ENCODE assay signal across 8 mouse cellular contexts in genomic region chr6:29388052-29388518, GRCm38 (mm10). TPM values are rescaled to one million over a fixed set of nuclear protein-coding genes. Genes with fewer than 3 reads are reported as not detected.
DNase-seq lines count a peak whose midpoint lies in the region; ATAC-seq and TF ChIP-seq lines count a peak whose summit lies in the region.

Opn1sw (minus strand) TSS chr6:29388468.

- peak within 1 kb of the TSS; percentile 64 for H3K4me2 ChIP-seq in heart, embryonic 11.5 days
- peak within 1 kb of the TSS; percentile 49 for H3K4me2 ChIP-seq in embryonic facial prominence, embryonic 14.5 days (ENCODE audit: low read depth, low read length)
- H3K4me2 ChIP-seq in intestine, embryonic 15.5 days (replicated peaks), result peak within 1 kb of the TSS; percentile 42
- peak within 1 kb of the TSS; percentile 52 for H3K4me2 ChIP-seq in lung, embryonic 16.5 days (ENCODE audit: low read depth, low read length)

- intact Hi-C loops in heart, postnatal 25 days (cut with DNase I), result no loop called here

- no peak within 1 kb of the TSS for H3K27ac ChIP-seq in heart, embryonic 11.5 days (ENCODE audit: low read depth, low read length)
- H3K27ac ChIP-seq in embryonic facial prominence, embryonic 14.5 days (replicated peaks; ENCODE audit: low read depth, low read length), result peak within 1 kb of the TSS; percentile 69
- 0 out of 2 replicates have a peak within 1 kb of the TSS, but pooled peaks have one; percentile 6 for H3K27ac ChIP-seq in intestine, embryonic 15.5 days
- peak within 1 kb of the TSS; percentile 62 for H3K27ac ChIP-seq in lung, embryonic 16.5 days (ENCODE audit: low read length)

- peaks cover 18% of the 10 kb centered on the region for H3K4me1 ChIP-seq in heart, embryonic 11.5 days (ENCODE audit: control insufficient read depth, insufficient read depth, low read length)
- peaks cover 33% of the 10 kb centered on the region for H3K4me1 ChIP-seq in E14TG2a.4 (replicated peaks; ENCODE audit: low read depth, low read length)
- peaks cover 13% of the 10 kb centered on the region for H3K4me1 ChIP-seq in embryonic facial prominence, embryonic 14.5 days (ENCODE audit: control insufficient read depth, insufficient read depth, low read length)
- H3K4me1 ChIP-seq in intestine, embryonic 15.5 days (replicated peaks), result peaks cover 7% of the 10 kb centered on the region; the same call in 1 of the 2 replicates
- peaks cover 13% of the 10 kb centered on the region for H3K4me1 ChIP-seq in lung, embryonic 16.5 days (replicated peaks; ENCODE audit: control insufficient read depth, insufficient read depth, low read length)

- H3K36me3 ChIP-seq in heart, embryonic 11.5 days (ENCODE audit: control insufficient read depth, insufficient read depth, low read length), result no peaks in the 10 kb centered on the region
- no peaks in the 10 kb centered on the region for H3K36me3 ChIP-seq in E14TG2a.4 (ENCODE audit: insufficient read depth, low read length)
- no peaks in the 10 kb centered on the region for H3K36me3 ChIP-seq in embryonic facial prominence, embryonic 14.5 days (ENCODE audit: control insufficient read depth, insufficient read depth, low read length)
- H3K36me3 ChIP-seq in intestine, embryonic 15.5 days, result no peaks in the 10 kb centered on the region
- H3K36me3 ChIP-seq in lung, embryonic 16.5 days (ENCODE audit: control insufficient read depth, insufficient read depth, low read length), result no peaks in the 10 kb centered on the region

- H3K27me3 ChIP-seq in heart, embryonic 11.5 days (ENCODE audit: control insufficient read depth, insufficient read depth, low read length), result no peaks in the 10 kb centered on the region
- H3K27me3 ChIP-seq in E14TG2a.4 (ENCODE audit: insufficient read depth, low read length), result peaks cover 28% of the 10 kb centered on the region
- peaks cover 4% of the 10 kb centered on the region for H3K27me3 ChIP-seq in embryonic facial prominence, embryonic 14.5 days (replicated peaks; ENCODE audit: control insufficient read depth, insufficient read depth, low read length)
- H3K27me3 ChIP-seq in intestine, embryonic 15.5 days (replicated peaks), result no peaks in the 10 kb centered on the region
- H3K27me3 ChIP-seq in lung, embryonic 16.5 days (ENCODE audit: control insufficient read depth, insufficient read depth, low read depth, low read length), result no peaks in the 10 kb centered on the region

- peak within 1 kb of the TSS; percentile 45 for H3K4me3 ChIP-seq in heart, embryonic 11.5 days (ENCODE audit: low read depth, low read length)
- H3K4me3 ChIP-seq in E14TG2a.4 (replicated peaks; ENCODE audit: low read length), result peak within 1 kb of the TSS; percentile 63
- H3K4me3 ChIP-seq in embryonic facial prominence, embryonic 14.5 days (ENCODE audit: low read depth, low read length), result peak within 1 kb of the TSS; percentile 34
- H3K4me3 ChIP-seq in intestine, embryonic 15.5 days (replicated peaks), result peak within 1 kb of the TSS; percentile 24
- peak within 1 kb of the TSS; percentile 44 for H3K4me3 ChIP-seq in lung, embryonic 16.5 days (ENCODE audit: low read length)

- no peak for DNase-seq in heart, postnatal 25 days (ENCODE audit: low spot score)
- DNase-seq in embryonic facial prominence, embryonic 14.5 days (ENCODE audit: low spot score), result peak; percentile 68
- DNase-seq in layer of hippocampus, adult 11-12 months (ENCODE audit: low spot score), result no peak
- DNase-seq in frontal cortex, postnatal 25 days (ENCODE audit: low spot score in 2 of 2), result no peak

- 5% methylated on average over 12 of the region's 12 CpGs for WGBS in heart, embryonic 11.5 days (ENCODE audit: insufficient replicate concordance)
- 4% methylated on average over 12 of the region's 12 CpGs for WGBS in embryonic facial prominence, embryonic 14.5 days
- 5% methylated on average over 12 of the region's 12 CpGs for WGBS in intestine, embryonic 15.5 days
- 4% methylated on average over 12 of the region's 12 CpGs for WGBS in lung, embryonic 16.5 days

- 0 out of 2 replicates have a peak within 1 kb of the TSS, but pooled peaks have one; percentile 52 for H3K9ac ChIP-seq in heart, embryonic 11.5 days (ENCODE audit: low read depth, low read length)
- H3K9ac ChIP-seq in embryonic facial prominence, embryonic 14.5 days (ENCODE audit: low read depth, low read length), result peak within 1 kb of the TSS; percentile 54
- no peak within 1 kb of the TSS for H3K9ac ChIP-seq in intestine, embryonic 15.5 days
- H3K9ac ChIP-seq in lung, embryonic 16.5 days (ENCODE audit: low read length), result peak within 1 kb of the TSS; percentile 34

- no peak for TF ChIP-seq CTCF in E14TG2a.4 (conservative IDR thresholded peaks at IDR 0.05; ENCODE audit: low read length)

- no peaks in the 10 kb centered on the region for H3K9me3 ChIP-seq in heart, embryonic 11.5 days (replicated peaks; ENCODE audit: control insufficient read depth, low read length)
- no peaks in the 10 kb centered on the region for H3K9me3 ChIP-seq in E14TG2a.4 (ENCODE audit: low read length)
- no peaks in the 10 kb centered on the region for H3K9me3 ChIP-seq in embryonic facial prominence, embryonic 14.5 days (ENCODE audit: control insufficient read depth, low read length)
- H3K9me3 ChIP-seq in intestine, embryonic 15.5 days, result no peaks in the 10 kb centered on the region
- H3K9me3 ChIP-seq in lung, embryonic 16.5 days (ENCODE audit: control insufficient read depth, low read length), result no peaks in the 10 kb centered on the region

- peak; percentile 55 for ATAC-seq in heart, embryonic 11.5 days (replicated peaks; ENCODE audit: insufficient number of reproducible peaks, low FRiP score, low TSS enrichment)
- ATAC-seq in embryonic facial prominence, embryonic 14.5 days (ENCODE audit: low read depth), result peak; percentile 76
- peak; percentile 81 for ATAC-seq in intestine, embryonic 15.5 days
- ATAC-seq in lung, embryonic 16.5 days (ENCODE audit: low read depth), result peak; percentile 80

RNA-seq across cellular contexts. Expression of gene Opn1sw, which starts in this region (rescaled TPM):
- 0.27 and 0.30 TPM in 2 replicates for polyA plus RNA-seq in heart, embryonic 11.5 days (2014; fragmentation: Nextera tagmentation; extraction: Ambion mirVana)
- not detected for total RNA-seq in heart, postnatal 25 days (2021)
- polyA plus RNA-seq in embryonic facial prominence, embryonic 14.5 days (2014; fragmentation: Nextera tagmentation; extraction: Ambion mirVana), result 0.96 and 1.3 TPM in 2 replicates
- 0.29 and 0.53 TPM in 2 replicates for polyA plus RNA-seq in intestine, embryonic 15.5 days (2015; fragmentation: Nextera tagmentation; extraction: Ambion mirVana)
- 0.35 and 0.48 TPM in 2 replicates for polyA plus RNA-seq in lung, embryonic 16.5 days (2015; fragmentation: Nextera tagmentation; extraction: Ambion mirVana)

Comparison
In these comparisons a context has a peak if more than half of its experiments do, and no peak if none do; other contexts are left out.
1. Peak in ATAC-seq, H3K4me3 ChIP-seq, H3K9ac ChIP-seq and H3K4me2 ChIP-seq in heart, embryonic 11.5 days; RNA of the gene not detected or under 1 TPM.
2. Peak in ATAC-seq, H3K4me3 ChIP-seq, H3K27ac ChIP-seq and H3K4me2 ChIP-seq in intestine, embryonic 15.5 days; RNA of the gene not detected or under 1 TPM.
3. Peak in ATAC-seq, H3K4me3 ChIP-seq, H3K27ac ChIP-seq, H3K9ac ChIP-seq and H3K4me2 ChIP-seq in lung, embryonic 16.5 days; RNA of the gene not detected or under 1 TPM.